Mouse (Mus musculus) G1E (cell line): ENCODE results near the gene Gm19426.

Experiments
- CTCF ChIP-seq: IDR thresholded peaks from 2 replicates; pipeline ENCODE4 v1.5.1; 2012; ENCODE audit warnings: low read depth, low read length, inconsistent platforms, mixed read lengths
- POLR2AphosphoS5 ChIP-seq: IDR thresholded peaks from 2 replicates; pipeline ENCODE4 v1.6.1; 2012; ENCODE audit warnings: low read depth, low read length, inconsistent platforms; ENCODE audit not compliant: insufficient replicate concordance

DNA sequence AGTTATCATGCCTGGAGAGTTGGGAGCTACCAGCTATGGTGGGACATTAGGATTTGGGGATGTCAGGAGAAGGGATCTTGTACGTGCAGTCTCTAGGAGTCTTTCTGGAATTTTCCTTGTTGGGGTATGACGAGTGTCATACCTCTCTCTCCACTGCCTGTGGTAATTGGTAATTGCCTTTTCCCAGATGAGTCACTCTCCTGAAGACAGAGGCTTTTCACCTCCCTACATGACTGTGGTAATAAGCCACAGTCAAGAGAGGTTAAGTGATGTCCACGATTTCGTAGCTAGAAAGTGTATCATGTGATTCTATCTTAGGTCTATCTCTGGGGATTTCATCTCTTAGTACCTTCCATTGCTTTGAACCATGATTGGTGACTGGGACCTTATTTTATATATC is 29.0 kb upstream of the Gm19426 start:
- no peak for TF ChIP-seq CTCF
- TF ChIP-seq POLR2AphosphoS5 = no peak
